21 mouse cellular contexts compared by ENCODE assay signal in the genomic region with DNA sequence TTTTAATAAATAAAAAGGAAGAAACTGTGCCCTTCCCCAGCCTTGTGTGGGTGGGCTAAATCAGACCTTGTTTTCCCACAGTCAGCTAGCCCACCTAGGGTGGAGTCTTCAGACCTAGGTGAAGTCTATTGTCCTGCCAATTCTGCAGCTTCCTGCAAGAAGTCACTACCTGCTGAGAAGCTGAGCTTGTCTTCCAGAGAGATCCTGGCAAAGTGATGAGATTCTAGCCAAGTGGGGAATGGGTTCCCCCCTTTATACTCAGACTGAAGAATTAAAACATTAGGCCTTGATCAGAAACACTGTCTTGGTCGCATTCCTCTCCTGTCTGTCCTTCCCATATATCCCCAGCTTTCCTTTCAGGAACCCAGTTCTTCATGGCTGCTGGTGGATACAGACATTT. TPM values are rescaled to one million over a fixed set of nuclear protein-coding genes. Genes with fewer than 3 reads are reported as not detected.
DNase-seq lines count a peak whose midpoint lies in the region; TF ChIP-seq lines count a peak whose summit lies in the region.
"Had no signal": no experiment of that assay in that cellular context is flagged by ENCODE, and none has a peak within 500 bp of the region (broad histone marks: within the 10 kb centered on the region; RNA-seq: fewer than 3 reads in every experiment).

No protein-coding gene starts in this region.

- no peak for TF ChIP-seq POLR2A in ES-Bruce4 (IDR thresholded peaks at IDR 0.05; ENCODE audit: insufficient read depth, low read length)
- TF ChIP-seq POLR2A in bone marrow macrophage, adult 2 months (IDR thresholded peaks at IDR 0.05; ENCODE audit: borderline replicate concordance, low read depth, low read length) = no peak

- peak; percentile 40 for DNase-seq in ES-CJ7 (ENCODE audit: low read depth, low spot score)
- DNase-seq in Muller cell, postnatal 12 days (ENCODE audit: inconsistent ontology term) = no peak
- no peak for DNase-seq in frontal cortex, adult 2 months (ENCODE audit: extremely low spot score in 1 of 2, low spot score in 1 of 2)
- no peak for DNase-seq in retina, postnatal 1 day
- DNase-seq: adrenal gland, adult 2 months; adrenal gland, postnatal 10 days; adrenal gland, postnatal 25 days; cerebellum, adult 11-12 months; cerebellum, adult 2 months; cerebellum, adult 9-10 months; cerebellum, postnatal 10 days; cerebellum, postnatal 25 days; forebrain, postnatal 0 days had no signal

- H3K27me3 ChIP-seq in ES-Bruce4 (ENCODE audit: control insufficient read depth, insufficient read depth, low read length, poor library complexity, severe bottlenecking) = no peaks in the 10 kb centered on the region
- H3K27me3 ChIP-seq: embryonic facial prominence, embryonic 12.5 days; forebrain, embryonic 13.5 days; forebrain, embryonic 15.5 days; Patski had no signal

- no peaks in the 10 kb centered on the region for H3K36me3 ChIP-seq in ES-Bruce4 (ENCODE audit: control insufficient read depth, insufficient read depth, low read length, poor library complexity, severe bottlenecking)
- H3K36me3 ChIP-seq: embryonic facial prominence, embryonic 10.5 days; embryonic facial prominence, embryonic 12.5 days; forebrain, embryonic 15.5 days had no signal

- H3K4me3 ChIP-seq in ES-Bruce4 (ENCODE audit: low read depth, low read length) = no peak overlapping the region
- no peak overlapping the region for H3K4me3 ChIP-seq in bone marrow macrophage, adult 2 months (ENCODE audit: insufficient read depth, low read length)
- H3K4me3 ChIP-seq: embryonic facial prominence, embryonic 10.5 days; embryonic facial prominence, embryonic 12.5 days; forebrain, embryonic 13.5 days; forebrain, embryonic 15.5 days had no signal

- 0 out of 2 replicates have a peak overlapping the region, but pooled peaks have one; percentile 19 for H3K27ac ChIP-seq in ES-Bruce4 (ENCODE audit: insufficient read depth, low read length)
- peak overlapping the region; percentile 98 for H3K27ac ChIP-seq in bone marrow macrophage, adult 2 months (ENCODE audit: insufficient read depth, low read depth, low read length)
- H3K27ac ChIP-seq: embryonic facial prominence, embryonic 10.5 days; embryonic facial prominence, embryonic 12.5 days; forebrain, embryonic 13.5 days; forebrain, embryonic 15.5 days had no signal

- TF ChIP-seq CTCF in ES-Bruce4 (IDR thresholded peaks at IDR 0.05; ENCODE audit: low read depth, low read length) = no peak
- TF ChIP-seq CTCF in bone marrow macrophage, adult 2 months (IDR thresholded peaks at IDR 0.05; ENCODE audit: low read depth, low read length) = no peak

- H3K9ac ChIP-seq in ES-Bruce4 (ENCODE audit: low read depth, poor library complexity, severe bottlenecking) = no peak overlapping the region
- H3K9ac ChIP-seq: embryonic facial prominence, embryonic 12.5 days; forebrain, embryonic 13.5 days; forebrain, embryonic 15.5 days; forebrain, postnatal 0 days had no signal

- no peak for TF ChIP-seq EP300 in ES-Bruce4 (IDR thresholded peaks at IDR 0.05; ENCODE audit: insufficient read depth, low read depth, low read length)

- H3K9me3 ChIP-seq in ES-Bruce4 (replicated peaks; ENCODE audit: control insufficient read depth, insufficient read depth, low read length, poor library complexity, severe bottlenecking) = peaks cover 43% of the 10 kb centered on the region
- H3K9me3 ChIP-seq: embryonic facial prominence, embryonic 10.5 days; embryonic facial prominence, embryonic 12.5 days; forebrain, embryonic 13.5 days; forebrain, embryonic 15.5 days had no signal

- no peaks in the 10 kb centered on the region for H3K4me1 ChIP-seq in ES-Bruce4 (ENCODE audit: control insufficient read depth, insufficient read depth, low read length)
- H3K4me1 ChIP-seq in bone marrow macrophage, adult 2 months (ENCODE audit: control insufficient read depth, insufficient read depth, low read length) = peaks cover 35% of the 10 kb centered on the region
- H3K4me1 ChIP-seq: embryonic facial prominence, embryonic 10.5 days; embryonic facial prominence, embryonic 12.5 days; forebrain, embryonic 13.5 days; forebrain, embryonic 15.5 days had no signal

RNA-seq across cellular contexts. Expression of a gene that starts 52.5 kb away (rescaled TPM):
- not detected in 2 replicates for polyA plus RNA-seq in ES-Bruce4 (2011; ENCODE audit: insufficient read depth, insufficient read length, low read depth, missing spikeins)
- 0.70 TPM in 1 of 2 replicates, not detected in the other for polyA plus RNA-seq in bone marrow macrophage, adult 2 months (2012; ENCODE audit: insufficient read depth, insufficient read length, missing spikeins)
- 0.88 and 1.2 TPM in 2 replicates for polyA plus RNA-seq in frontal cortex, adult 2 months (2012; rRNA removed)
- polyA plus RNA-seq: C2C12 had no signal
